Mouse (Mus musculus): Measurements from ENCODE around the gene Prrx2.

The Prrx2 gene

DNA sequence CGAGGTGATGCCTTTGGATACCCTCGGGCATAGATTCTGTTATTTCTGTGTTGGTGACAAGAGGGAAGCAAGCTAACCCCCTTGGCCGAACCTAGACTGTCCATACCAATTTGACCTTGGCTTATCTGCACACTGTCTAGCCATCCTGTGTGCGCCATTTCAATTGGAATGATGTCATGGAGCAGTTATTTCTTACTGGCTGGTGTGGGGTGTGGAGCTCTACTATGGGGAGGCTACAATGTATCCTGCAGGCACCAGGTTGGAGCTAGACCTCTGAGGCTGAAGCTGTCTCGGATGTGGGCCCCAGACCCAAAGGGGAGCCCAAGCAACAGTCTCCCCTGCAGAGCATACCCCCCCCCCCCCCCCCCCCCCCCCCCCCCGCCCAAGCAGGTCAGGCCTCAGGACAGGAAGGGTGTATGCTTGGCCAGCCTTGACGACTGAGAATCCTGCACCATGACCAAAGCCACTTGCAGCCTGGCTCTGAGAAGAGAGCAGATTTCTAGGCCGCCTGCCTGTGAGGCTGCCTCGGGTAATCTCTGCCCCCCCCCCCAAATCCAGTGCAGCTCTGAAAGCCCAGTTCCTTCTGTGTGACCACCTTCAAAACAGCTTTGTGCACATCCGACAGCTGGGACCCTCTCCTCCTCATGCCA lies at the start of gene Prrx2:
Prrx2 (plus strand) TSS at position 600 of the 650 bp plus-strand sequence.
- DNase-seq (ENCODE audit: low spot score), result no peak

- no peak for DNase-seq (ENCODE audit: low spot score)
Observed at GRCm38 (mm10) chr2:30787466-30787865, 47.3 kb upstream of the Prrx2 start.

- DNase-seq (ENCODE audit: low spot score), result no peak
Observed at GRCm38 (mm10) chr2:30792061-30792460, 42.7 kb upstream of the Prrx2 start.

DNA sequence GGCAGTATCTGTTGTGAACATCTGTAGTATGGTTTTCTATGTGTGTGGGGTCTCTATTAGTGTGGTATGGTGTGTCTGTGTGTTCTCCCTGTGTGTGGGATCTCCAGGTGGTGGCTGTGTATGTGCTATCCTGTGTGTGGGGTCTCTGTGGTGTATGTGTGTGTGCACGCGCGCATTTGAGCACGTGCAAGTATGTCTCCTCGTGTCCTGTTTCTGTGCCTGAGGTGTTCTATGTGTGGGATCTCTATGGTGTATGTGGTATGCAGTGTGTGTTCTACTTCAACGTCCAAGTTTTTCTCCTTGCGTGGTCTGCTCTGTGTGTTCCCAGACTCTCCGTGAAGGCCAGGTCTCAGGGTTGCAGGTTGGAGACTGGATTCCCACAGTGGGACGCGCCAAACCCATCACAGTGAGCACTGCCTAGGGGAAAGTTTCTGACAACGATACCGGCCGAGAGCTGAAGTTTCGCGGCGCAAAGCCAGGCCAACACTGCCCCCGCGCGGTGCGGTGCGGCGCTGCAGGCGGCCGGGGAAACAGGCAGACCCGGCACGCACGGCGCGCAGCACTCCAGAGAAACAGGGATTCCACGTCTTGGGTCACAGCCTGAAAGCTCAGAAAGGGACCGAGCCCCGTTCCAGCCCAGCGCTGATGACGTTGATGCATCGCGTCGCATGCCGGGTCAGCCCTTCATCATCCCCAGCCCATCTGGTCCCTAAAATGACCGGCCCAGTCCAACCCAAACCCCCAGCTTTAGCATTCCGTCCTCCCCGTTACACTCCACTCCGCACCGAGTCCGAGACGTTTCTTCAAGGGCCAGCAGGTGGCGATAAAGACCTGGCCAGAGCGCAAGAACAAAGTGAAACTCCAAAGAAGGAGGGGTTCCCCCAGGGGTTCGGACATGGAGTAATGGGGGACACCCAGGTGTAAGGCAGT lies 40.3 kb upstream of the Prrx2 start:
- peak; percentile 81 for DNase-seq (ENCODE audit: low spot score)

- no peak for DNase-seq (ENCODE audit: low spot score)
Observed at GRCm38 (mm10) chr2:30795271-30795888, 39.4 kb upstream of the Prrx2 start.

- no peak for DNase-seq (ENCODE audit: low spot score)
Observed at GRCm38 (mm10) chr2:30795889-30796275, 38.9 kb upstream of the Prrx2 start.

DNA sequence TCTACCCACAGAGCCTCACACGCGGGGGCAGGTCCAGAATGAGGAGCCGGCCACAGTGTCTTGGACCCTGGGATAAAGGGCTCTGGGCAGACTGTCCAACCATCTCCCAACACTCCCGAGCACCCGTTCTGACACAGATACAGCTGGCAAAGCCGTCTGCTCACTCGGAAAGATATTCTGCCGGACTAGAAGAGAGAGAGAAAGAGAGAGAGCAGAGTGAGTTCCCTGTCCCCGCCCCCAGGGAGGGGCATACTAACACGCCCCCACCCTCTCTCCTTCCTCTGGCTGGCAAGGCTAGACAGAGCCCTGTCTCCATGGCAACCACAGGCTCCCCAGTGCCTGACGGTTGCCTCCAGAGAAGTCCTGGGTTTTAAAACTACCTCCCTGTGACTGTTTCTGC lies 38.4 kb upstream of the Prrx2 start:
- DNase-seq (ENCODE audit: low spot score), result peak; percentile 55

- DNase-seq (ENCODE audit: low spot score), result no peak
Observed at GRCm38 (mm10) chr2:30799456-30799855, 35.3 kb upstream of the Prrx2 start.

DNA sequence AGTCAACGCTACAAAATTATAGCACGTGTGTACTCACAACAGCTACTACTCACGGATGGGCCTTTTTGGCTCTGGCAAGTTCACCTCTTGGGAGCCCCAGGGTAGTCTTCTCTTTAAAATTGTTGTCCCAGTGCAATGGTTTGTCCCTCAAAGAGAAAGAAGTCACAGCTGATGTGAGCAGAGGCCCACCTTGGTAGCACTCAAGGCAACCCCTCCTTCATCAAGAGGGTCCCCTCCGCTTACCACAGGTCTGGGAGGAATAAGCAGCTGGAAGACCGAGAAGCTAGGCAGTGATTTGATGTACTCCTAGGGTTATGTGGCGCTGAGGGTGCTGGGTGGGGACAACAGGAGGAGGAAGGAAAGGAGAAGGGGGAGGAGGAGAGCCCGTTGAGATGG lies 34.1 kb upstream of the Prrx2 start:
- no peak for DNase-seq (ENCODE audit: low spot score)

GRCm38 (mm10) chr2:30801067-30801852 lies 33.5 kb upstream of the Prrx2 start:
- DNase-seq (ENCODE audit: low spot score), result no peak

- no peak for DNase-seq (ENCODE audit: low spot score)
Observed at GRCm38 (mm10) chr2:30803604-30804003, 31.2 kb upstream of the Prrx2 start, which contains the start of gene 1700001O22Rik. Gene 1700001O22Rik (minus strand): TSS chr2:30803661.

GRCm38 (mm10) chr2:30805983-30806382 lies 28.8 kb upstream of the Prrx2 start:
- no peak for DNase-seq (ENCODE audit: low spot score)

- no peak for DNase-seq (ENCODE audit: low spot score)
Observed at GRCm38 (mm10) chr2:30807147-30807647, 27.6 kb upstream of the Prrx2 start.

DNA sequence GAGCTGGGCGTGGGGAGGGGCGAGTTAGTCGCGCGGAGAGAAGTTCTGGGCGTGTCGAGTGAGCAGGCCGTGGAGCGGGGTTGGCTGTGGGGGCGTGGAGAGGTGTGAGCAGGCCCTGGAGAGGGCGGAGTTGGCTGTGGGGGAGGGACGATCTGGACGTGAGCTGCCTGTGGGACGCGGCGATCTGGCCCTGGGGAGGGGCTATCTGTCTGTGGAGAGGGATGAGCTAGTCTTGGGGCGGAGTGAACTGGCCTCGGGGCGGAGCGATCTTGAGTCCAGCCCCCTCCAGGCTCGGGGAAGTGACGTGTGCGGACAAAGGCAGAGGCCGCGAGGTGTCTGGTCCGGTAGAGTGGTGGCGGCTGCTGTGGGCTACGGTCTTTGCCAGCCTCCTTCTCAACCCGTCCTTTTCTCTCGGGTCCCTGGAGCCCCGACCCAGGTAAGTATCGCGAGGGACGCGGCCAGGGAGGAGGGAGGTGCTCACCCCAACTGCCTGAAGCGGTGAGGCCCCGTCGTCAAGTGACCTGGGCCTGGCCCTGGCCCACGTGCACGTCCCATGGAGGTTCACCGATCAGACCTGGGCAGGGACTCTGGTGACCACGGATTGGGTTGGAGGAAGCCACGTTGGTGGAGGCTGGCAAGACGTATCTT lies 27.0 kb upstream of the Prrx2 start, which contains the start of gene Ntmt1:
Ntmt1 (plus strand) TSS at position 179 of the 648 bp plus-strand sequence.
- DNase-seq (ENCODE audit: low spot score), result peak; percentile 99

DNA sequence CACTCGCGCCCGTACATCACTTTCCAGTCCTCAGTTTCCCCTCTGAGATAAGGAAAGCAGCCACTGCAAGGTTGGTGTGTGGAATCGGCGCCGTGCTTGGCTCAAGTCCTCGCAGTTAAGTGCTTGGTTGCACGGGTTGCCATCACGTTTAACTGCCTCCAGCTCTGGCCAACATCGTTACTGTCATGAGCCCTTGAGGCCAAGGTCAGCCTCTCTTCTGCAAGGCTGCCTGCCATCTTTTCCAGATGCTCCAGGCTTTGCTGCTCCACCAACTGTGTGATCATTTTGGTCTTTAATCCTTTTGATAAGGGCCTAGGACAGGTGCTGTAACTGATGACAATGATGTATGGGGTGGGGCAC lies 26.5 kb upstream of the Prrx2 start:
- DNase-seq (ENCODE audit: low spot score), result peak; percentile 29

- DNase-seq (ENCODE audit: low spot score), result no peak
Observed at GRCm38 (mm10) chr2:30809503-30809902, 25.3 kb upstream of the Prrx2 start.

DNA sequence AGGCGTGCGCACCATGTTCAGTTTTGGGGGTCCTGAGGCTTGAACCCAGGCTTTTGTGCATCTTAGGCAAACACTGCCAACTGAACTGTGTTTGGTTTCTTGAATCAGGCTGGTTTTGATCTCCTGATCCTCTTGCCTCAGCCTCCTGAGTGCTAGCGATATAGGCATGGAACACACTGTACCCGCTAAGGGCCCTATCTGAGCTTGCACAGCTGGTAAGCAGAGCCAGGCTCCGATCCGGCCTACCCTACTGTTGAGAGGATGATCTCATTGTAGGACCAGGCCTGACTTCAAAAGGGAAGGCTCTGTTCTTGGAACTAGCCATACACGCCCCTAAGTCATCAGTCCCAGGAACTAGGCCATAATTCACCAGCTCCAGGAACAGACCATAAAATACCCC lies 24.2 kb upstream of the Prrx2 start:
- peak; percentile 46 for DNase-seq (ENCODE audit: low spot score)

- no peak for DNase-seq (ENCODE audit: low spot score)
Observed at GRCm38 (mm10) chr2:30816383-30816782, 18.4 kb upstream of the Prrx2 start.

DNA sequence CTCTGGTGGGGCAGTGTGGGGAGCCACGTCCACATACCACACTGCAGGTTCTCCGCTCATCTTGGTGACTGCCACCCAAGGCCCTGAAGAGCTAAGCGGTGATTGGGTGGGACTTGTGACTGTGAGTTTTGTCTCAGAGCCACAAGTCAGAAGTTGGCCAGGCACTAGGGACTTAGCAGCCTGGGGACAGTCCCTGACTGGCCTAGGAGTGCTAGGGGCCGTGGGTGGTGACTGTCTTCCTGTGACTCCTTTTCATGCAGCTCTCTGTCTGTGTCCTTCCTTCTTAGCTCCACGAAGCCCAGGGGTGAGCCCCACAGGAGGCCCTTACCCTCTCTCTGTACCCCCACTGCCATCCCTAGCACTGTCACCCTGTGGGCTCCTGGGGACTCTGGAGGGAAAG lies 14.9 kb upstream of the Prrx2 start:
- DNase-seq (ENCODE audit: low spot score), result no peak

DNA sequence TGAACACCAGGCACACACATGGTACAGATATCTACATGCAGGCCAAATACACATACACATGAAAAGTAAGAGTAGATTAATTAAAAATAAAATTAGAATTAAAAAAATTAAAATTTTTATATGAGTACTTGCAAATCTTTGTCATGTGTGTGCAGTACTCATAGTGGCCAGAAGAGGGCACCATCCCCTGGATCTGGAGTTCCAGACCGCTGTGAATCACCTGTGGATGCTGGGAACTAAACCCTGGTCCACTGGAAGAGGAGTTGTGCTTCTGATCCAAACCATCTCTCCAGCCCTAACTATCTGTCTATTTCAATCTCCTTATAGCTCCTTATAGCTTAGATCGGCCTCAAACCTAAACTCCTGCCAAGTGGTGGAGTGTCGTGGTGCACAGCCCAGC lies 13.7 kb upstream of the Prrx2 start:
- DNase-seq (ENCODE audit: low spot score), result no peak

- no peak for DNase-seq (ENCODE audit: low spot score)
Observed at GRCm38 (mm10) chr2:30822460-30822859, 12.3 kb upstream of the Prrx2 start.

Data from c-Kit-positive CD71-positive TER-119-positive erythroid progenitor cells, embryonic 14.5 days (primary cell).